Mouse (Mus musculus): ENCODE results near the gene Als2cl. TPM values are rescaled to one million over a fixed set of nuclear protein-coding genes. Genes with fewer than 3 reads are reported as not detected.

Gene Als2cl
- total and polyA plus RNA-seq, 2 experiments = 8.0 to 45.5 TPM

DNA sequence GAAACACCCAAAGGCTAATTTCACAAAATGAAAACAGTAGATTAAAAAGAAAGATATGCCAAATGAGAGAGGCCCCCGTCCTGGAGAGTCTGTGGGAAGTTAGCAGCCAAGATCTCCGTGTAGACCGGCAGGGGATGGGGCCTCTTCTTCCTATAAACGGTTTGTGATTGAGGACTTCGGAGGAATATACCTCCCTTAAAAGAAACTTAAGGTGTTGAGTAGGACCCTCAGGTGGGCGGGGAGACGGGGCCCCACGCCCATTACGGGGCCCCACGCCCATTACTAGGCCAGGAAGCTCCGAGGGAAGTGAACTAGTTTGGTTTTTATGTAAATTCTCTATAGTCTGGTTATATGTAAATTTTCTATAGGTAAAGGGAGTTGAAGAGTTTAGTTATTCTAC lies 66.3 kb downstream of the Als2cl start, which contains the start of gene Tdgf1:
TSS of gene Tdgf1 (minus strand) at position 233 of the 400 bp plus-strand sequence.
- Histone ChIP-seq H3K4me1 (ENCODE audit: control insufficient read depth, insufficient read depth, low read length) (no peaks in the 10 kb centered on the region), H3K4me3 (ENCODE audit: insufficient read depth, low read depth, low read length) (no peak within 1 kb of the TSS), H3K79me2 (ENCODE audit: control insufficient read depth, insufficient read depth, low read length) (no peaks in the 10 kb centered on the region), H3K27ac (replicated peaks; ENCODE audit: insufficient read depth, low read depth, low read length) (no peak within 1 kb of the TSS), H3K36me3 (ENCODE audit: control insufficient read depth, insufficient read depth, low read length) (no peaks in the 10 kb centered on the region), H3K27me3 (ENCODE audit: control insufficient read depth, insufficient read depth, low read length) (no peaks in the 10 kb centered on the region), H3K9ac (ENCODE audit: low read depth, low read length) (no peak within 1 kb of the TSS)
- WGBS = 74% methylated on average over 11 of the region's 11 CpGs
- DNase-seq (ENCODE audit: extremely low read depth, low read depth, low spot score) = no peak
- TF ChIP-seq POLR2A (IDR thresholded peaks at IDR 0.05; ENCODE audit: extremely low read depth, insufficient read depth, low read length) = no peak
- TF ChIP-seq CTCF (IDR thresholded peaks at IDR 0.05; ENCODE audit: low read depth, low read length) = no peak

DNA sequence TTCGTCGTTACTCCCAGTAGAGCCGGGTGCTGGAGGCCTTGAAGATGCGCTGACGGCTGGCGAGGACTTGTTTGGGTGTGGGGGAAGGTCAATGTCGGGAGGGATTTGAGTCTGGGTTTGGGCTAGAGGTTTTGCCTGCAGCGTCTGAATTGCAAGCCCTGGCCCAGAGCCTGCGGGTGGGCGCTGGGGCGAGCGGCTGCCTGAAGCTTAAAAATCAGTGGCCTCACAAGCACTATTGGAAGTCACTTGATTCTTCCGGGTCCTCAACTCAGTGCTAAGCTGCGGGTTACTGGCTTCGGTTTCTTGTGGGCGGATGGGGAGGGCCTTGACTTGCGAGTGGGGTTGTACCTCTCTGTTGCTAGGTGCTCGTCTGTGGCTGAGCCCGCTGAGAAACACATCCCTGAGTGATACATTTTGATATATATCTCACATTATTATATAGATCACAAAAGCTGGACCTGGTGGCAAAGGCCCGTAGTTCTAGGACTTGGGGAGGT lies 66.9 kb downstream of the Als2cl start:
- WGBS = 80% methylated on average over 20 of the region's 20 CpGs
- Histone ChIP-seq H3K36me3 (ENCODE audit: control insufficient read depth, insufficient read depth, low read length) (no peaks in the 10 kb centered on the region), H3K9ac (ENCODE audit: low read depth, low read length) (no peak overlapping the region), H3K27me3 (ENCODE audit: control insufficient read depth, insufficient read depth, low read length) (no peaks in the 10 kb centered on the region), H3K27ac (replicated peaks; ENCODE audit: insufficient read depth, low read depth, low read length) (no peak overlapping the region), H3K79me2 (ENCODE audit: control insufficient read depth, insufficient read depth, low read length) (no peaks in the 10 kb centered on the region), H3K4me1 (ENCODE audit: control insufficient read depth, insufficient read depth, low read length) (no peaks in the 10 kb centered on the region), H3K4me3 (ENCODE audit: insufficient read depth, low read depth, low read length) (no peak overlapping the region)
- DNase-seq (ENCODE audit: extremely low read depth, low read depth, low spot score) = no peak
- TF ChIP-seq POLR2A (IDR thresholded peaks at IDR 0.05; ENCODE audit: extremely low read depth, insufficient read depth, low read length) (no peak), CTCF (IDR thresholded peaks at IDR 0.05; ENCODE audit: low read depth, low read length) (no peak)

DNA sequence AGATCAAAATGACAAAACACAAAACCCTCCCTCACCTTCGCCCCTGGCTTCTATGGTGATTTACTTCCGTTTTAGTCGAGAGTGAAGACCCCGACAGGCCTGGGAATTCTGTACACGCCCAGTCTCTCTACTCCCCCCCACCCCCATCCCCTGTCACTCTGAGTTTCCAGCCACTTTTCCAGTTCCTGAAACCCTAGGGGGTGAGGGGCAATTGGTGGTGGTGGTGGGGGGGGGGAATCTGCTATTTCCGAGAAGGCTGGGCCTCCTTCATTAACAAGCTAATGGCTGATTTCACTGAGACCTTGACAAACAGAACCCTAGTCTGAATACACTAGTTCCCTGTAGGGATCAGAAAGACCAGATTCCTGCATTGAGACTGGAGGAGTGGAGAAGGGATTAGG lies 67.6 kb downstream of the Als2cl start:
- no peak overlapping the region for H3K4me3 ChIP-seq (ENCODE audit: insufficient read depth, low read depth, low read length)
- H3K27ac ChIP-seq (replicated peaks; ENCODE audit: insufficient read depth, low read depth, low read length) = no peak overlapping the region
- DNase-seq (ENCODE audit: extremely low read depth, low read depth, low spot score) = no peak
- H3K27me3 ChIP-seq (ENCODE audit: control insufficient read depth, insufficient read depth, low read length) = no peaks in the 10 kb centered on the region
- no peak for TF ChIP-seq CTCF (IDR thresholded peaks at IDR 0.05; ENCODE audit: low read depth, low read length)
- no peak for TF ChIP-seq POLR2A (IDR thresholded peaks at IDR 0.05; ENCODE audit: extremely low read depth, insufficient read depth, low read length)
- WGBS = 72% methylated on average over 6 of the region's 6 CpGs
- no peak overlapping the region for H3K9ac ChIP-seq (ENCODE audit: low read depth, low read length)
- H3K79me2 ChIP-seq (ENCODE audit: control insufficient read depth, insufficient read depth, low read length) = no peaks in the 10 kb centered on the region
- no peaks in the 10 kb centered on the region for H3K36me3 ChIP-seq (ENCODE audit: control insufficient read depth, insufficient read depth, low read length)
- no peaks in the 10 kb centered on the region for H3K4me1 ChIP-seq (ENCODE audit: control insufficient read depth, insufficient read depth, low read length)

DNA sequence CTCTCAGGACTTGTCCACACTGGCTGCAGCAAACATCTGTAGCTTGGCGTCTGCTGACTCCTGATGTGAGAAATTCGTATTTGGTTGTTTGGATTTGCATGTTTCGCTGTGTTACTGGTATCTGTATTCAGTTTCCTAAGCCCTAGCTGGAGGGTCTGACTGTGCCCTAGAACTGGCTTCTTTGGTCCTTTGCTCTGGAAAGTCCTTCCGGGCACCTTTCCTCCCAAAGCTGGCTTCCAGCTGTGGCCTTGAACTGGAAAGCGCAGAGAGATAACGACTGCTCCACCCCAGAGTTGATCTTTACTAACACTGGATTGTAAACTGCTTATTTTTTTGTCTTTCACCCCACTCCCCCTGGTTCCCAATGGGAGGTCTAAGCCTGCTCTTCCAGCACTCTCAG lies 68.2 kb downstream of the Als2cl start:
- WGBS = 66% methylated on average over 6 of the region's 6 CpGs
- Histone ChIP-seq H3K79me2 (ENCODE audit: control insufficient read depth, insufficient read depth, low read length) (no peaks in the 10 kb centered on the region), H3K4me3 (ENCODE audit: insufficient read depth, low read depth, low read length) (no peak overlapping the region), H3K36me3 (ENCODE audit: control insufficient read depth, insufficient read depth, low read length) (no peaks in the 10 kb centered on the region), H3K27ac (replicated peaks; ENCODE audit: insufficient read depth, low read depth, low read length) (no peak overlapping the region), H3K9ac (ENCODE audit: low read depth, low read length) (no peak overlapping the region), H3K27me3 (ENCODE audit: control insufficient read depth, insufficient read depth, low read length) (no peaks in the 10 kb centered on the region), H3K4me1 (ENCODE audit: control insufficient read depth, insufficient read depth, low read length) (no peaks in the 10 kb centered on the region)
- no peak for TF ChIP-seq POLR2A (IDR thresholded peaks at IDR 0.05; ENCODE audit: extremely low read depth, insufficient read depth, low read length)
- TF ChIP-seq CTCF (IDR thresholded peaks at IDR 0.05; ENCODE audit: low read depth, low read length) = no peak
- DNase-seq (ENCODE audit: extremely low read depth, low read depth, low spot score) = peak; percentile 19

DNA sequence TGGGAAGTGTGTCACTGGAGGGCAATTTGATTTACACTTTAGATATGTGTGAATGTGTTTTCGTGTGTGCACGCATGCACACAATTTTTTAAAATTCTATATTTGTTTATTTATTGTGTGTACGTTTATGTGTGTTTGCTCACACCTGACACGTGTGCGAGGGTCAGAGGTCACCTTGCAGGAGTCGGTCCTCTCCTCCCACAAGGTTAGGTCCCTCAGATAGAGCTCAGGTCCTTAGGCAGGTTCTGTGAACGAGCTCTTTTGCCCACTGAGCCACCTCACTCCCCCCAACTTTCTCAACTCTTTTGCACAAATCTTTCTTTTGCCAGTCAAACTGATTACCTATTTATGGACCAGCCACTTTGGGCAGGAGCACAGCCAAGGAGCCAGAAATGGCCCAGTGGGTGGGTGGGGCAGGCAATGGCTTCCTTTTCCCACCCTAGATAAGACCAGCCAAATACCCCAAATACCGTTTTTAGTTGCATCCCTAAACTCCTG lies 69.2 kb downstream of the Als2cl start:
- H3K79me2 ChIP-seq (ENCODE audit: control insufficient read depth, insufficient read depth, low read length) = no peaks in the 10 kb centered on the region
- no peak overlapping the region for H3K27ac ChIP-seq (replicated peaks; ENCODE audit: insufficient read depth, low read depth, low read length)
- 63% methylated on average over 8 of the region's 8 CpGs for WGBS
- H3K27me3 ChIP-seq (ENCODE audit: control insufficient read depth, insufficient read depth, low read length) = peaks cover 3% of the 10 kb centered on the region; the same call in 1 of the 2 replicates
- no peak for DNase-seq (ENCODE audit: extremely low read depth, low read depth, low spot score)
- H3K36me3 ChIP-seq (ENCODE audit: control insufficient read depth, insufficient read depth, low read length) = no peaks in the 10 kb centered on the region
- H3K4me1 ChIP-seq (ENCODE audit: control insufficient read depth, insufficient read depth, low read length) = no peaks in the 10 kb centered on the region
- TF ChIP-seq POLR2A (IDR thresholded peaks at IDR 0.05; ENCODE audit: extremely low read depth, insufficient read depth, low read length) (no peak), CTCF (IDR thresholded peaks at IDR 0.05; ENCODE audit: low read depth, low read length) (no peak)
- no peak overlapping the region for H3K4me3 ChIP-seq (ENCODE audit: insufficient read depth, low read depth, low read length)
- no peak overlapping the region for H3K9ac ChIP-seq (ENCODE audit: low read depth, low read length)

DNA sequence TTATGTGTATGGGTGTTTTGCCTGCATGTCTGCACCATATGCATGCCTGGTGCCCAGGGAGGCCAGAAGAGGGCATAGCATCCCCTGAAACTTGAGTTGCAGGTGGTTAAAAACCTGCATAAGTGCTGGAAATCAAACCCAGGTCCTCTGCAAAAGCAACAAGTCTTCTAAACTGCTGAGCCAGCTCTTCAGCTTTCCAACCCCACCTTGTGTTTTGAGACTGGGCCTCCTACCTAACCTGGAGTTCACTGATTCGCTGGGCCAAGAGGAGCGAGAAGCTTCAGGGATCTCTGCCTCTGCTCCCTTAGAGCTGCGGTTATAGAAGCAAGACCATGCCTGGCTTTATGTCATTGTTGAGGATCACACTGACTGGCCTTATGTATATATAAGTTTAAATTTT lies 70.4 kb downstream of the Als2cl start:
- peaks cover 3% of the 10 kb centered on the region; the same call in 1 of the 2 replicates for H3K27me3 ChIP-seq (ENCODE audit: control insufficient read depth, insufficient read depth, low read length)
- H3K79me2 ChIP-seq (ENCODE audit: control insufficient read depth, insufficient read depth, low read length) = no peaks in the 10 kb centered on the region
- no peak for TF ChIP-seq POLR2A (IDR thresholded peaks at IDR 0.05; ENCODE audit: extremely low read depth, insufficient read depth, low read length)
- TF ChIP-seq CTCF (IDR thresholded peaks at IDR 0.05; ENCODE audit: low read depth, low read length) = no peak
- no peak overlapping the region for H3K27ac ChIP-seq (replicated peaks; ENCODE audit: insufficient read depth, low read depth, low read length)
- 99% methylated on average over 3 of the region's 3 CpGs for WGBS
- no peaks in the 10 kb centered on the region for H3K4me1 ChIP-seq (ENCODE audit: control insufficient read depth, insufficient read depth, low read length)
- no peaks in the 10 kb centered on the region for H3K36me3 ChIP-seq (ENCODE audit: control insufficient read depth, insufficient read depth, low read length)
- H3K9ac ChIP-seq (ENCODE audit: low read depth, low read length) = no peak overlapping the region
- H3K4me3 ChIP-seq (ENCODE audit: insufficient read depth, low read depth, low read length) = no peak overlapping the region
- DNase-seq (ENCODE audit: extremely low read depth, low read depth, low spot score) = no peak

Other genes with a start within 250 kb of the Als2cl start
- 2.1 and 4.6 TPM in 2 replicates for gene Nbeal2, start 225.7 kb upstream of the Als2cl start, total RNA-seq (2014; rRNA removed)
- gene Nbeal2, start 225.7 kb upstream of the Als2cl start, polyA plus RNA-seq (2012; rRNA removed) = 11.6 and 12.7 TPM in 2 replicates
- 28.7 and 29.9 TPM in 2 replicates for gene Ccdc12, start 223.4 kb upstream of the Als2cl start, total RNA-seq (2014; rRNA removed)
- 48.7 and 51.4 TPM in 2 replicates for gene Ccdc12, start 223.4 kb upstream of the Als2cl start, polyA plus RNA-seq (2012; rRNA removed)
- gene Myl3, start 138.0 kb upstream of the Als2cl start, total RNA-seq (2014; rRNA removed) = 0.55 and 0.94 TPM in 2 replicates
- gene Myl3, start 138.0 kb upstream of the Als2cl start, polyA plus RNA-seq (2012; rRNA removed) = 0.25 TPM in 1 of 2 replicates, not detected in the other
- 7.4 and 11.0 TPM in 2 replicates for gene Pth1r, start 132.7 kb upstream of the Als2cl start, total RNA-seq (2014; rRNA removed)
- 24.4 and 28.1 TPM in 2 replicates for gene Pth1r, start 132.7 kb upstream of the Als2cl start, polyA plus RNA-seq (2012; rRNA removed)
- not detected in 2 replicates for gene Prss42, start 81.7 kb upstream of the Als2cl start, total RNA-seq (2014; rRNA removed)
- not detected in 2 replicates for gene Prss42, start 81.7 kb upstream of the Als2cl start, polyA plus RNA-seq (2012; rRNA removed)
- not detected in 2 replicates for gene Prss44, start 65.9 kb upstream of the Als2cl start, total RNA-seq (2014; rRNA removed)
- not detected in 2 replicates for gene Prss44, start 65.9 kb upstream of the Als2cl start, polyA plus RNA-seq (2012; rRNA removed)
- not detected in 2 replicates for gene Prss43, start 53.2 kb upstream of the Als2cl start, total RNA-seq (2014; rRNA removed)
- gene Prss43, start 53.2 kb upstream of the Als2cl start, polyA plus RNA-seq (2012; rRNA removed) = not detected in 2 replicates
- not detected in 2 replicates for gene Prss45, start 45.3 kb upstream of the Als2cl start, total RNA-seq (2014; rRNA removed)
- not detected in 2 replicates for gene Prss45, start 45.3 kb upstream of the Als2cl start, polyA plus RNA-seq (2012; rRNA removed)
- gene Prss46, start 35.4 kb upstream of the Als2cl start, total RNA-seq (2014; rRNA removed) = not detected in 2 replicates
- not detected in 2 replicates for gene Prss46, start 35.4 kb upstream of the Als2cl start, polyA plus RNA-seq (2012; rRNA removed)
- gene Prss50, start 21.9 kb upstream of the Als2cl start, total RNA-seq (2014; rRNA removed) = not detected in 2 replicates
- not detected in 2 replicates for gene Prss50, start 21.9 kb upstream of the Als2cl start, polyA plus RNA-seq (2012; rRNA removed)
- gene Tmie, start 243 bp downstream of the Als2cl start, total RNA-seq (2014; rRNA removed) = 4.4 and 5.5 TPM in 2 replicates
- gene Tmie, start 243 bp downstream of the Als2cl start, polyA plus RNA-seq (2012; rRNA removed) = 13.1 and 20.8 TPM in 2 replicates
- not detected in 2 replicates for gene Fam240a, start 37.0 kb downstream of the Als2cl start, total RNA-seq (2014; rRNA removed)
- gene Fam240a, start 37.0 kb downstream of the Als2cl start, polyA plus RNA-seq (2012; rRNA removed) = not detected in 2 replicates
- gene Tdgf1, start 66.3 kb downstream of the Als2cl start, total RNA-seq (2014; rRNA removed) = not detected in 2 replicates
- not detected in 2 replicates for gene Tdgf1, start 66.3 kb downstream of the Als2cl start, polyA plus RNA-seq (2012; rRNA removed)
- gene Lrrc2, start 71.7 kb downstream of the Als2cl start, total RNA-seq (2014; rRNA removed) = 0.46 TPM in 1 of 2 replicates, not detected in the other
- not detected in 2 replicates for gene Lrrc2, start 71.7 kb downstream of the Als2cl start, polyA plus RNA-seq (2012; rRNA removed)
- gene Rtp3, start 110.7 kb downstream of the Als2cl start, total RNA-seq (2014; rRNA removed) = 14.5 and 19.8 TPM in 2 replicates
- 57.5 and 61.0 TPM in 2 replicates for gene Rtp3, start 110.7 kb downstream of the Als2cl start, polyA plus RNA-seq (2012; rRNA removed)
- gene Ltf, start 139.4 kb downstream of the Als2cl start, total RNA-seq (2014; rRNA removed) = 0.37 and 0.47 TPM in 2 replicates
- 0.12 and 0.51 TPM in 2 replicates for gene Ltf, start 139.4 kb downstream of the Als2cl start, polyA plus RNA-seq (2012; rRNA removed)
- 2.4 and 3.2 TPM in 2 replicates for gene Ccrl2, start 177.6 kb downstream of the Als2cl start, total RNA-seq (2014; rRNA removed)
- gene Ccrl2, start 177.6 kb downstream of the Als2cl start, polyA plus RNA-seq (2012; rRNA removed) = 1.3 and 1.8 TPM in 2 replicates
- gene Lrrfip2, start 237.7 kb downstream of the Als2cl start, total RNA-seq (2014; rRNA removed) = 24.6 and 37.8 TPM in 2 replicates
- 9.3 and 9.7 TPM in 2 replicates for gene Lrrfip2, start 237.7 kb downstream of the Als2cl start, polyA plus RNA-seq (2012; rRNA removed)